Mouse (Mus musculus) cerebellum, adult 9-10 months (tissue): ENCODE measurements around the gene Serpina11.
"Not testable (repeated sequence)": the region's sequence is repeated elsewhere in the genome, so short reads cannot be mapped to it uniquely, and the experiment has no call there.

Experiments
- DNase-seq: peaks from one replicate; pipeline ENCODE4 v3.0.0; 2022

Gene Serpina11

DNA sequence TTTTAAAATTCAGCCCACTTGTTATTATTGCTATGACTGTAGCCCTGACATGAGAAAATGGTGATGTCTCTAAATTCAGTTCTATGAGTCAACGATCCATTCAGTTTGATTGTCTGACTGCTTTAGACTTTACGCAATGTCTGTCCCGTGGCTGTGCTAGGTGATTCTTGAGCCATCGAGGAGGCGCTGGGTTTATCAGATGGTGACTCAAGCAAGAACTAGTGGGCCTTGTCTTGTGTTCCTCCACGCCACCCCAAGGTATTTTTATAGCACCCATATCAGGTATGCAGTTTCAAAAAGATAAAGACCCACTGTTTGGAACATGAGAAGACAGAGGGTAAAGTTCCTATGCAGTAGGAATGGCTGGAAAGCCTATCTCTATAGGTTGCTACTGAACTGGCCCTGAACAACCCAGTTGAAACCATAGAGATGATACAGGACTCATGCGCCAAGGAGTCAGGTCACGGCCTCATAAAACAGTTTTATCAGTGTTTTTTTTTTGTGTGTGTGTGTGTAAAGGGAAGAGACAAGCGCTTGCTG lies 20.1 kb downstream of the Serpina11 start:
- DNase-seq, result no peak

- no peak for DNase-seq
These were observed 23.0 kb downstream of the Serpina11 start for GRCm38 (mm10) chr12:103966761-103967160.

DNA sequence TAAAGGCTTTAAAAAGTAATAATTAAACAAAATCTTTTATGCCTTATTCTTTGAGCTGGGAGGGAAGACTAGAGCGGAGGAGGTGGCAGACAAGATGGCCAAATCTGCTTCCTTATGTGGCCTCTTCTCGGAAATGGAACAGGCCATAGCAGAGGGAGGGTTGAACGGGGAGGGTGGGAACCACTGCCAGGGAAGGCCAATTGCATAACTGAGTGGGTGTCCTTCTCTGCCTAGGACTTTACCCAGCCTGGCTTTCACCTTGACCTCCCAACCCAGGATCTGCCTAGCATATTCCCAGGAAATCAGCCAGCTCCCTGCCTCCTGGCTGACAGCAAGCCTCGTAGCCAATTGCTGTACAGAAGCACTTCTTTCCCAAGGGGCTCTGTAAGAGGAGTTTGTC lies 26.5 kb downstream of the Serpina11 start:
- DNase-seq, result no peak

GRCm38 (mm10) chr12:103962860-103963259 lies 26.9 kb downstream of the Serpina11 start:
- DNase-seq, result no peak

DNA sequence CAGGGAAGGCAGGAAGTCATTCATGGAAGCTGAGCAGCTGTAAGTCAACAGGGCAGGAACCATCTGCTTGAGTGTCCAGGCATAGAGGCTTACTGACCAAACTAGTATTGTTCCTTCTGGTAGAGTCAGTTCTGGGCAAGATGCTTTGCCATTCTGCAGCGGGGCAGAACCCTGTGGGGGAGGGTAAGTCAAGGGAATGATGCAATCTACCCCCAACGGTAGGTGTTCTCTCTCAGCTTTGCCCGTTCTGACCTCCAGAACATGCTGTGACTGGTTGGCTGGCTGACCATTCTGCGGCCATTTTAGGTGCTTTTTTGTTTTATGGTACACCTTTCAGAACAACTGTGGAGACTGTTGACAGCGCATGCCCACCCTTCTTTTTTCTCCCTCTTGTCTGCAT lies 27.4 kb downstream of the Serpina11 start:
- no peak for DNase-seq

GRCm38 (mm10) chr12:103961716-103962115 lies 28.0 kb downstream of the Serpina11 start:
- DNase-seq, result no peak

DNA sequence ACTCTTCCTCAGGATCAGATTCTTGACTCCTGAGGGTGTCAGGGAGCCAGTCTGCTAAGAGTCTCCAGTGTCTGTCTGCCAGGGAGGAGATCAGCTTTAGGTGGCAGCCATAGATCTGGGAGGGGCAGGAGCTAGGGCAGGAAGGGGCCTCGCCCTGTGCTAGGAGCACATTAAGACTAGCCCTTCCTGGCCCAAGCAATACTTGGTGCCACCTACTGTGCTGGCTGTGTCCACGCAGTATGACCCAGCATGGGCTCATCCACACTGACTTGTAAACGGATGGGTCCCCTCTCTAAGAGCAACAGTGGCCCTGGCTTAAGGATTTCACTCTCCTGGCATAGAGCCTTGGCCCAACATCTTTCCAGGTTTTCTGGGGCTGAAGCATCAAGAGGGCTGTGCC lies 31.0 kb downstream of the Serpina11 start, which contains the start of gene Serpina1e:
Gene Serpina1e (minus strand): TSS at position 178 of the 400 bp plus-strand sequence.
- DNase-seq, result no peak

- DNase-seq, result not testable (repeated sequence)
These were observed 33.2 kb downstream of the Serpina11 start for GRCm38 (mm10) chr12:103956555-103956954.

GRCm38 (mm10) chr12:103952972-103953371 lies 36.8 kb downstream of the Serpina11 start:
- DNase-seq, result not testable (repeated sequence)

DNA sequence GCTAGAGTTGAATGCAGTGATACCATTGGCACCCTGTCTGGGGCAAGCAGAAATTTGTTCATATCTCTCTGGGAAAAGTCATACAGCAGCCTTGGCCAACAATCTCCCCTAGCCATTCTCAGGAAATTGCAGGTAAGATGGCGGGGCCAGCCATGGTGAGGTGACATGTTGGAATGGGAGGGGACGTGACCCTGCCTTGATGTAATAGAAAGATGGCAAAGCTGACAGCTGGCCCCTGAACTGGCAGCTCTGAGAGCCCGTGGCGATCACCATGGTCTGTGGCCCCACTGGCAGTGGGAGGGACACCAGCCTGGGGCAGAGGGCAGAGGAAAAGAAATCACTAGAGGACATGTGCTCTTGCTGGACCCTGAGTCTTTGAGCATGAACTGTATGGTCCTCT lies 43.5 kb downstream of the Serpina11 start:
- DNase-seq, result no peak
